Mouse (Mus musculus) ES-E14 (cell line): ENCODE measurements around the gene Acox2.

ENCODE experiments used
- CHD2 ChIP-seq: IDR thresholded peaks from 2 replicates; pipeline ENCODE4 v1.6.1; 2014; ENCODE audit warnings: mild to moderate bottlenecking, low read depth, low read length, inconsistent platforms
- MAFK ChIP-seq: IDR thresholded peaks from 2 replicates; pipeline ENCODE4 v1.6.1; 2014; ENCODE audit warnings: mild to moderate bottlenecking, low read depth, low read length, inconsistent platforms; ENCODE audit not compliant: insufficient read depth
- ZC3H11A ChIP-seq: IDR thresholded peaks from 2 replicates; pipeline ENCODE4 v1.6.1; 2012; ENCODE audit warnings: low read depth, mild to moderate bottlenecking, inconsistent platforms, low read length, borderline replicate concordance
- ZNF384 ChIP-seq: IDR thresholded peaks from 2 replicates; pipeline ENCODE4 v1.6.1; 2012; ENCODE audit warnings: low read depth, low read length, inconsistent platforms

GRCm38 (mm10) chr14:8224805-8225204, 34.3 kb downstream of the Acox2 start:
- no peak for TF ChIP-seq MAFK
- TF ChIP-seq ZNF384, result no peak
- TF ChIP-seq CHD2, result no peak
- no peak for TF ChIP-seq ZC3H11A
